ENCODE assay signal across 23 mouse cellular contexts in the genomic region with DNA sequence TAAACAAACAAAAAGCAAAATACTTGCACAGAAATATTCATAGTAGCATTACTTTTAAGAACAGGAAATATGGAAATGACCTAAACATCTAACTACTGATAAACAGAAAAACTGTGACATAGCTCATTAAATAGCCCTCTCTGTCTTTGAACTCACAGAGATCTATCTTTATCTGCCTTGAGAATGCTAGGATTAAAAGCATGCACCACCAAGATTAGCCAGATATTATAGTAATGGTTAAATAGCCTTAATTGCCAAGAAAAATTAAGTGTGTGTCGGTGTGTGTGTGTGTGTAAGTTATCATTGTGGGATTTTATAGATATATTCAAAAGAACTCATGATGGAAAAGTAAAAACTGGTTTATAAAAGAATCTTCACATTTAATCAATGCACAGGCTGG.
"Had no signal": no experiment of that assay in that cellular context is flagged by ENCODE, and none has a peak within 500 bp of the region (broad histone marks: within the 10 kb centered on the region; RNA-seq: fewer than 3 reads in every experiment).

No protein-coding gene starts in this region.

- H3K27ac ChIP-seq: heart, adult 2 months; heart, embryonic 13.5 days; heart, embryonic 15.5 days; hindbrain, embryonic 13.5 days; intestine, embryonic 15.5 days; layer of hippocampus, adult 2 months; left cerebral cortex, adult 2 months; limb, embryonic 10.5 days; limb, embryonic 12.5 days had no signal

- H3K27me3 ChIP-seq: heart, embryonic 13.5 days; heart, embryonic 15.5 days; hindbrain, embryonic 13.5 days; intestine, embryonic 15.5 days; limb, embryonic 12.5 days; liver, embryonic 12.5 days had no signal

- ATAC-seq: hindbrain, embryonic 16.5 days; inflammation-experienced regulatory T-cells, adult 6 months; intestine, embryonic 15.5 days; intestine, postnatal 0 days; liver, embryonic 12.5 days had no signal

- DNase-seq: gastrocnemius, postnatal 10 days; gastrocnemius, postnatal 36 days; heart, adult 2 months; heart, postnatal 14 days; heart, postnatal 36 days; kidney, adult 18-20 months; kidney, adult 8-10 months; kidney, postnatal 10 days; kidney, postnatal 25 days; kidney, postnatal 4 days; liver had no signal

- H3K4me3 ChIP-seq: heart, adult 2 months; heart, embryonic 13.5 days; heart, embryonic 15.5 days; hindbrain, embryonic 13.5 days; intestine, embryonic 15.5 days; layer of hippocampus, adult 2 months; left cerebral cortex, adult 2 months; limb, embryonic 10.5 days; limb, embryonic 12.5 days; liver, embryonic 12.5 days had no signal

- H3K4me1 ChIP-seq: hindbrain, embryonic 13.5 days; intestine, embryonic 15.5 days; limb, embryonic 10.5 days; limb, embryonic 12.5 days had no signal

- H3K9ac ChIP-seq: heart, embryonic 13.5 days; heart, embryonic 15.5 days; hindbrain, embryonic 13.5 days; intestine, embryonic 15.5 days; limb, embryonic 12.5 days had no signal

- H3K9me3 ChIP-seq: heart, embryonic 13.5 days; heart, embryonic 15.5 days; hindbrain, embryonic 13.5 days; intestine, embryonic 15.5 days; limb, embryonic 10.5 days; limb, embryonic 12.5 days; liver, embryonic 12.5 days had no signal

- H3K36me3 ChIP-seq: intestine, embryonic 15.5 days had no signal
